Mouse (Mus musculus) heart, adult 2 months (tissue): ENCODE data around the gene Nle1.

Experiments
- CTCF ChIP-seq: fragments of 200-600 bp; IDR thresholded peaks from 2 replicates; pipeline ENCODE4 v1.8.1; 2022; ENCODE audit warnings: antibody characterized with exemption, mild to moderate bottlenecking, moderate library complexity
- POLR2A ChIP-seq: fragments of 200-500 bp; IDR thresholded peaks from 2 replicates; pipeline ENCODE4 v1.6.1; 2011; ENCODE audit warnings: mild to moderate bottlenecking, low read depth, low read length, control low read depth; ENCODE audit not compliant: insufficient read depth

DNA sequence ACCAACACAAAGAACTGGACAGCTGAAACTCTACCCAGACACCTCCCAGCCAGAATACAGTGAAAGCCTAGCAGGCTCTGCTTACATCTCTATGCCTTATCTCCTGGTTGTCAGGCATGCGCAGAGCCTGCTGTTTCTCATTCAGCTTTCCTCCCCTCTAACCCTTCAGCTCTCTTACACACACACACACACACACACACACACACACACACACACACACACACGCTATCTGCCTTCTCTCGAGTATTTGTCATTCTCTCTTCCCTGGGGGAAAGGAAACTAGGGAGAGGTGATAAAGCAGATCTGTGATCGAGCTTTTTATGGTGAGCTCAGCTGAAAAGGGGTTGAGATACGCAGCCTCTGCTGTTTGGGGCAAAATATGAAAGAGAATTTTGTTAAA is 33.3 kb downstream of the Nle1 start:
- TF ChIP-seq POLR2A (no peak), CTCF (no peak)
